Mouse (Mus musculus): ENCODE results near the gene Dop1b.
"Not testable (repeated sequence)": the region's sequence is repeated elsewhere in the genome, so short reads cannot be mapped to it uniquely, and the experiment has no call there.

The Dop1b gene

DNA sequence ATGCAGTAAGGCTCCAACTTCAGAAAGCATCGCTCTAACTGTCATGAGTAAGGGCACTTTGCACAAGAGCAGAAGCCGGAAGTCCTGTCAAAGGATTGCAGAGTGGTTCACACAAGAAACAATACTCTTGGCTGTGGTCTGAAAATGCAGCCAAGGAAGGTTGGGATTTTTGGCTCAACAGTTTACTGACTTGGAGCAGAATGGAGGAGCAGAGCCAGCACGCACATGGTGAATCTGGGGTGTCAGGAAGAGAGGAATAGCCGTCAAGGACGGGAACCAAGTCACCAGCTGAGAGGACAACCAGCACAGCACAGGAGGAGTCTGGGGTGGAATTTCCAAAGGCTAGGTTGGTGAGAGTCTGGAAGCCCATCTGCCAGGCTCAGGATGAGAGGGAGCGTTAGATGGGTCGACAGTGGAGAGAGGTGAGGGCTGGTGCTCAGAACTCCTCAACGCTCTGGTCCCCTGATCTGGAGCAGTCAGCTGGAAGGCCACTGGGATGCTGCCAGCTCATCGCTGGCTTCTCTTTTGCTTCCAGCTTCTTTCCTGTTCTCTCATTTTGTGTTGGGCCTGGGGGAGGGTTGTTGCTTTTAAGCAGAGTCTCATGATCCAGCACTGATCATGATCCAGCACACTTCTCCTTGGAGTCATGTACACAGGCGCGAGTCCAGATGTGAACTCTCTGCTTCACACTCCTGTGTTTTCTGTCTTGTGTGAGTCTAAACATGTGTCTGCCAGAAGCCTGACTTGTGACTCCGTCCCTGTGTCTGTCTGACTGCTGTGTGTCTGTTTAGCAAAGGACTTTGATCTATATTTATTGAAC is 85.5 kb downstream of the Dop1b start:
- DNase-seq (ENCODE audit: low spot score): no peak

DNA sequence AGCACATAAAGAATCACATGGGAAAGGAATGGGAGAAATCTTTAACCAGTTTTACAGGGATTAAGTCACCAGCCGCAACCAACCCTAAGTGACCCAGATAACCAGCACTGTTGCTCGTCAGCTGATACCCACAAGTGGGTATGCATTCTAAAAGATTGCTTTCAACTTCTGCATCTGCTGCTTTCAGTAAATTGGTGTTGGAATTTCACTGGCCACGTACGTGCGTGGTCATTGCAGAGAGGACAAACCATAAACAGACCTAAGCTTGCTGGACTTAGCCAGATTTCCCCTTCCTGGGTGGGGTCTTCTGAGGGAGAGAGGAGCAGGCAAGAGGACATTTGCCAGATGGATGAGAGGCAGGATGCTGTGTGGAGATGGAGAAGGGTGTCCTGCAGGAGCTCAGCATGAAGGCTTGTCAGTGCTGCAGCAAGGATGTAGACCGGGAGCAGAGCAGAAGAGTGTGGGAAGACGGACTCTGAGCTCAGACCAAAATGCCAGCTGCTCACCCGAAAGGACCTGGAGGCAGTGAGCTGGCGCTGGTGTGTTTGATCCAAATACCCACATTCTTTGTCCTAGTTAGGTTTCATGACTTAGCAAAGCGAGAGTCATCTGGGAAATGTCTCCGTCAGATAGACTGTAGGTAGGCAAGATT is 86.3 kb downstream of the Dop1b start:
- no peak for DNase-seq (ENCODE audit: low spot score)

DNA sequence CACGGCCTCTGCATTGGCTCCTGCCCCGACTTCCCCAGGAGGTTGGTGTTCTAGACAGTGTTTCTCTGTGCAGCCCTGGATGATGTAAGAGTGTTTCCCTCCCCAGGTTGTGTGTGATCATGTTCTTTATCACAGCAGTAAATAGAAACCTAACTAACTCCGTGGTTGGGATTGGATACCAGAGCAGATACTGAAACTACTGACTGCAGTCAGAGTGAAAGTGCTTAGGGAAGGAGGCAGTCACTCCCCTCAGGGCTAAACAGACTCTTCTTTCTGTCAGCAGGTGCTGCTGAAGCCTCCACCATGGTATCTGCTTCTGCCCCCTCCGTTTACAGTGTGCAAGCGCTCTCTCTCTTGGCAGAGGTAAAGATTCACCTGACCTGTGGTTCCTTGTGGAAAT is 86.9 kb downstream of the Dop1b start:
- no peak for DNase-seq (ENCODE audit: low spot score)

DNA sequence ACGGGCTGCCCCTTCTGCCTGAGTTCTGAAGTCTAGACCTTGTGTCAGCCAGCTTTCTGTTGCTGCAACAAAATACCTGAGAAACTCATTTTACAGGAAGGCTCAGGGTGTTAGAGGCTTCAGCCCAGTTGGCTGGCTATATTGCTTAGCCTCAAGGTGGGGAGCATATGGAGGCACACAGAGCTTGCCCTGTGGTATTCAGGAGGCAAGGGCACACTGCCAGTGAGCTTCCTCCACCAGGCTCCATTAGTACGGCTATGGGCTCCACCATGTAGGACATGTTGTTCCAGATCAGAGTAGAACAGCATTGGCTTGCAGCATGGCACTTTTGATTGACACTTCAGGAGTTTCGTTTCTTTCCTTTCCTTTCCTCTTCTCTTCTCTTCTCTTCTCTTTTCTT is 87.4 kb downstream of the Dop1b start:
- no peak for DNase-seq (ENCODE audit: low spot score)

DNA sequence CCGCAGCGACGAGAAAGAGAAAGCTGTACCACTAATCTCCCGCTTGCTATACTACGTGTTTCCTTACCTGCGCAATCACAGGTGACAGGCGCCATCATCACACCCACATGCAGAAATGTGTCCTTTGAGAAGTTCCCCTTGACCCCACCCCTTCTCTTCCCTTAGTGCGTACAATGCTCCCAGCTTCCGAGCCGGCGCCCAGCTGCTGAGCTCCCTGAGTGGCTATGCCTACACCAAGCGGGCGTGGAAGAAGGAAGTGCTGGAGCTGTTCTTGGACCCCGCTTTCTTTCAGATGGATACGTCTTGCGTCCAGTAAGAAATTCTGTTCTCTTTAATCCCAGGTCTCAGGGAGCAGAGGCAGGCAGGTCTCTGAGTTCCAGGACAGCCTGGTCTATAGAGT is 88.2 kb downstream of the Dop1b start:
- DNase-seq (ENCODE audit: low spot score): no peak

DNA sequence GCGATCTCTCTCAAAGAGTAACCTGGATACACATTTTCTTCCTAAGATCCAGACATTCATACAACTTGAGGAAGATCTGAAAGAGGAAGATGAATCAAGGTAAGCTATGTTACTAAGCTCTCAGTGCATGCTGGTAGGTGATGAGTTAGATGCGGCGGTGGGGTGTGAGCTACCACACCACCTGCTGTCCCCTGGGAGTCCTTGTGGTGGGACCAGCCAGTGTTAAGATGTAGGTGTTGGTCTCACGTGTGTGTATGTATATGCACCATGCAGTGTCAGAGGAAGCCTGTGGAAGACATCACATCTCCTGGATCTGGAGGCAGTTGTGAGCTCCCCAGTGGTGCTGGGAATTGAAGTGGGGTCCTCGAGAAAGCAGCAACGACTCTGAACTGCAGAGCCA is 95.5 kb downstream of the Dop1b start:
- no peak for DNase-seq (ENCODE audit: low spot score)

DNA sequence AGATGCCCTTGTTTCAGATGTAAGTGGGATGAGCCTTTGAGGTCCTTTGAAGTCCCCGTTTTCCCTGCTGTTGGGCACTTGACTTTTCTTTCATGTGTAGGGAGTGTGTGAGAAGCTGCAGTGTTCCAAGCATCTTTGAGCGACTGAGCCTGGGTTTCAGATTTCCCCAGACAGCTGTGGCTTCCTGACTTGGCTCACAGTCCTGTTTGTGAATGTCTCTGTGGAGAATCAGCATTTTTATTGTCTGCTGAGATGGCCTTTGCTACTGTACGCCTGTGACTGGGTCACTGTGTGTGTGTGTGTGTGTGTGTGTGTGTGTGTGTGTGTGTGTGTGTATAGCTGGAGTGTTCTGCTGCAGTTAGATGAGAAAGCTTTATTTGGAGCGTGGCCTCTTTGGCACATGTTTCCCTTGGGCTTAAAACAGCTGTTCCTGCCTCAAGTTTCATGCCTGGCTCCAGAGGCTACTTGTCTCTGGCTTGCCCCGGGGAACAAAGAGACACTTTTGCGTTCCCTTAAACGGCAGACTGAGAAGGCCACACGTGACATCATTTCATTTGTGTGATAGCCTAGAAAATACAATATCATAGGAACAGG is 96.4 kb downstream of the Dop1b start:
- no peak for DNase-seq (ENCODE audit: low spot score)

DNA sequence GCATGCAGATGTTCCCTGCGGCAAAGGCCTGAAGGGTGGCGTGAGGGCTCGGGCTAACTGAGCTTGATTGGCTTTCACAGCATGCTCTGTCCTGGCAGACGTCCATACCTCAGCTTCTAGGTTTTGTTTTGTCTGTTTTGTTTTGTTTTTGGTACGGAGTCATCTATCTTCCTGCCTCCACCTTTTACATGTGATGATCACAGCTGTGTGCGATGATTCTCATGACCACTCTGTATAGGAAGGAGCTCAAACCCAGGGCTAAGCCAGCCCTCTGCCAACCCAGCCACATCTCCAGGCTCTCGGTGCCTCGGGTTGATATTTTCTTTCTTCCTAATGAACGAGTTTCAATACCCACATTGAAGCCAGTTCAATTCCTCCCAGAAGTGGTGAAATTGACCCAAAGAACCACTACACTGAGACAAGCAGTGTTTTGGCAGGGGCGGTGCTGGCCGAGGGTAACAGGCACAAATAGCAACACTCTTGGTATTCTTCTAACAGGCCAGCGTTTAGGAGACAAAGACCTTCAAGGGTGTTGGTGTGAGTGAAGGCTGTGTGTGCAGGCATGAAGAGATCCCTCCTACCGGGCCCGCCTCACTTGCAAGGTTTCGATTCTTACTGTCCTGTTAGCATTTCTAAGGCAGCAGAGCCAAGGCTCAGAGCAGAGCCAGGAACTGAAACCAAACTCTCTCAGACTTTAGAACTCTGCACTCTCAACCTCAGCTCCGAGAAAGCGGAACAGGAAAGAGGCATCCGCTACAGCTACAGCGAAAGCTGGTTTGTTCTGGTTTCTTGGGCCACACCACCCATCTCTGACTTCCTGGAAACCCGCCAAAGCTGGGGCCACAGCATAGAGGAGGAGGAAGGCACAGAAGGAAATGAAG is 104.4 kb downstream of the Dop1b start:
- DNase-seq (ENCODE audit: low spot score): no peak

DNA sequence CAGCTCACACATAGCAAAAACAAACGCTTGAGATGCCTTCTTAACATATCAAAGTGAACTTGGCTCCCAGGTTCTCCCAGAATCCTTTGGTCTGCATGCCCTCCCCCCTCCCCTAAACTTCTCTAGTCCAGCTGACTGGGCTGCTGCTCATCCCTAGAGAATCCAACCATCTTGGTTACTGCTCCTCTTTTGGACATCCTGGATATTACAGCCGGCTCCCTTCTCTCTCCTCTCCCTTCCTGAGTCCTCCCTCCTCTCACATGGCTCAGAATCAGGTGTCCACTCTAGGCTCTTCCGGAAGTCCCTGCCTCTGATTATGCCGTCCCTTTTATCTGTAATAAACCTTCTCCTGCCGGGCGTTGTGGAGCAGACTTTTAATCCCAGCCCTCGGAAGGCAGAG is 105.2 kb downstream of the Dop1b start:
- DNase-seq (ENCODE audit: low spot score): no peak

DNA sequence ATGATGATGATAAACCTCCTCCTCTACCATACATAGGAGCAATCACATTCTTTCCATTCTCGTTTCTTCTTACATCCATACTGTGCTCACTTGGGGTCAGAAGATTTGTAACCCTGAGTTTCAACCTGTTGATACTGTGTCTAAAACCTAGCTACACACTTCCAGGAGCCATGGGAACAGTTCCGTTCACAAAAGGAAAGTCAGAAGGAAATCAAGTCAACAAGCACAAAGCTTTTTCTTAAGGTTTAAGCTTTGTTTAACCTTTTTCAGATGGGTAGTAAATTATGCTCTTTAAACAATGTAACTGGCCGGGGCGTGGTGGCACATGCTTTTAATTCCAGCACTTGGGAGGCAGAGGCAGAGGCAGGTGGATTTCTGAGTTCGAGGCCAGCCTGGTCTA is 105.7 kb downstream of the Dop1b start:
- no peak for DNase-seq (ENCODE audit: low spot score)

DNA sequence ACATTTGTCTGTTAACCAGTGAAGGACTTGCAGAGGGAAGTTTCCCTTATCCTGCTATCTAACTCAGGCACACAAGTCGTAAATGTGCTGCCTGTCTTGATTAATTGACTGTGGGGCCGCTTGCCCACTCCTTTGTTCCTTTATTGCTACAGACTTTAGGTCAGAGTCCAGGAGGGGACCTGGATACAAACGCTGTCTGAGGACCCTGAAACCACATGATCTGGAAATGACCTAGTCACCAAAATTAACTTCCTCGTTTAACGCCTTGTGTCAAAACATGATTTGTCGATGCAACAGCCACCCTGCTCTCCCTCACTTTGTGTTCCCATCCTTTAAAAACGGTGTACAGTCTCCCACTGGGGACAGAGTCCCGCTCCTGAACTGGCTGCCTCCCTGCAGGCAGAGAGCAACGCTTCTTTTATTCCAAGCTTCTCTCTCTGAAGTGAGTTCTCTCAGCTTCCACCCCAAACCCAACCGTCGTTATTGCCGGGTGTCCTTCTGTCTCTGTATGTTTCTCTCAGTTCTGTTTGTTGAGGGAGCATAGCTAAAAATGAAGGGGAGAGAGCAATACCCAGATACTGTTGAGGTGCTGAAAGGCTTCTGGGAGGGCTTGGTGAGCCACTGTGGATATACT is 107.1 kb downstream of the Dop1b start:
- no peak for DNase-seq (ENCODE audit: low spot score)

DNA sequence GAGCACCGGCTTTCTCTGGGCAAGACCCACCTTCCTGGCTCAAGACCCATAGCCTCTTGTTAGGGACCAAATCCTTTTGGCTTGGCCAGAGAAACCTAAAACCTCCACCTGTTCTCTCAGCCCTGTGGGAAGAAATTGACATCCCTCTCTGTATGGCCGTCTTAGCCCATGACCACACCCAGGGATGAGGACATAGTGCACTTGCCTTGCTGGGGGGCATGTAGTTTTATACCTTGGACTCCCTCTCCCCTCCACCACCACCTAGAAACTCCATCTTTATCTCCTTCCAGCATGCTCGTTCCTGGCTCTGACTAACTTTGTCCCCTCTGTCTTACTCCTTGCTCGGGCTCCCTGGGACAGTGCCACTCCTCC is 107.6 kb downstream of the Dop1b start:
- no peak for DNase-seq (ENCODE audit: low spot score)

DNA sequence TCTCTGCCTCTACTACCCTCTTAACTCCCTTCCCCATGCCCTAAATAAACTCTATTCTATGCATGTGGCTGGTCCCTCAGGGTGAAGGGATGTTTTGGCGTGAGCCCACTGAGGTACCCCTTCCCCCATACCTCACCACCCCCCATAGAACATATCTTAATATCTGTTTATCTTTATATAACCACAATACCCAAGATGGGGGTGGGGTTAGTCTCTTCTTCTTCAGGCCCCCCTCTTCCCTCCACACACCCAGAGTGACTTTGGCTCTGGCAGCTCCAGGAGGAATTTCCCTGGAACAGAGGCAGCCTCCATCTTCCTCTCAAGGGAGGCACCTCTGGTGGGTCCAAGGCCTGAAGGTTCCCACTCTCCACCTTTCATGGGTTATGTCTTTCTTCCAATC is 108.3 kb downstream of the Dop1b start:
- no peak for DNase-seq (ENCODE audit: low spot score)

DNA sequence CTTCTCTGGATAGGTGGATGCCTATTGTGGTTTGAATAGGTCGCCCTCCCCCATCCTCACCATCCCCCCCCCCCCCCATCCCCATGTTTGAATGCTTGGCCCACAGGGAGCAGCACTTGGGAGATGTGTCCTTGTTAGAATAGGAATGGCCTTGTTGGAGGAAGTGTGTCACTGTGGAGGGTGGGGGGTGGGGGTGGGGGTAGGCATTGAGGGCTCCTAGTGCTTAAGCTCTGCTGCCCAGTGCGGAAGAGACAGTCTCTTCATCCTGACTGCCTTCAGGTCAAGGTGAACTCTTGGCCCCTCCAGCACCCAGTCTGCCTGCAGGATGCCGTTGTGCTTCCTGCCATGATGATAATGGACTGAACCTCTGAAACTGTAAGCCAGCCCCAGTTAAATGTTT is 110.0 kb downstream of the Dop1b start:
- DNase-seq (ENCODE audit: low spot score): no peak

DNA sequence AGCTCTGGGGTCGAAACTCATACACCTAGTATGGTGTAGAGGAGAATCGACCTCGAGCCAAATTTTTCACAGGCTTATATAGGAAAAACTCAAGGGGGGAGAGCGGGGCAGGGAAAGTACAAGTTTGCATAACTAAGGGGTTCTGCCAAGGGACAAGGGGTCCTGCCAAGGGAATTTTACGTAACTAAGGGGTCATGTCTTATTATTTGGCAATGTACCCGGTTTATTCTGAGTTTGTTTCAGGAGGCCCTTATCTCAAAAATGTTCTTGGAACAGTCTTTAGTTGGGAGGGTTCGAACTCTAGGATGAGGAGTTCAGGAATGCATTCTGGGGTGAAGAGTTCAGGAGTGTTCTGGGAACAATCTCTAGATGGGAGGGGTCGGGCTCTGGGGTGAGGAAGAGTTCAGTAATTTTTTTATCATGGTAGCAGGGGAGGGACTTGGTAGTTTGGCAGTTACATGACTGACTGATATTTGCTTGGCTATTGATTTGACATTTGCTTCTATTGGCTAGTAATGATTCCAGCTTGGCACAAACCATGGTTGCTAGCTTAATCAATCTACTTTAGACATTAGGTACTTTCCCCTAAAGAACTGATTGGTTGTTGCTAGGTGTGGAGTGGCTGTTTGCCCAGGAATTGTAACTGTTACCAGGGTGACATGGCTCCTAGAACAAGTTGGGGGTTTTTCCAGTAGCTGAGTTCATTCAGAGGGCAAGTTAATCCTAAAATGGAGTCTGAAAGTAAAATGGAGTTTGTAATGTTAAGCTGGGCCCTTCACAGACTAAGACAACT is 110.9 kb downstream of the Dop1b start:
- DNase-seq (ENCODE audit: low spot score): not testable (repeated sequence)

DNA sequence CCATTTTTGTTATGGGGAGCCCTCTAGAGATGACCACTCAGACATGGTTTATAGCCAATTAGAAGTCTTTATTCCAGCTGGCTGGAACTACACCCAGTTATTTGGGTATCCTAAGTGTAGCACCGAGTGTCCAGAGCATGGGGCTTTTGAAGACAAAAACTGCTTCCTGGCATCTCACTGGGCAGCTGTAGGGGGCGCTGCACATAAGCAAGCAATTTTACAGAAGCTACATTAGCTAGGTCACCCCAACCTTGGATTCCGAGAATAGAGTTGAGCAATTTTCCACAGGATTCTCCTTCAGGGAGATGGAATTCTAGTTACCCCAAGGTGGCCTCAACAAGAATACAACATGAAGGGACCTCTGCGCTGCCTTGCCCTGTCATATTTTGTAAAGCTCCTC is 113.1 kb downstream of the Dop1b start:
- no peak for DNase-seq (ENCODE audit: low spot score)

DNA sequence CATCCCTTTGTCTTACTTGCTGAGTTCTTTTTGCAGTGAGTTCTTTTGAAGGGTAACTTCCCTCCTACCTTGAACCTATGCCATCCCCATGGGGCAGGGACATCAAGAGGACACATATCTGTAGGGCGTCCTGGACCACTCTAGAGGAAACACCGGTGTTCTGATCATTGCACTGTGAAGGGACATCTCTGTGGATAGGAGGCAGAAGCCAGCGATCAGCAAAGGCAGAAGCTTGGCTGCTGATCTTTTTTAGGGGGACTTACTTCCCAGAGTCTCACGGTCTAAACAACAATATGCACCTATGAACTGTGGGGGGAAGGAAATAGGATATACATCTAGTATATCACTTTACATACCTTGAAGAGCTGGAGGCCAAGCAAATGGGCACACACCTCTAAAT is 113.8 kb downstream of the Dop1b start:
- no peak for DNase-seq (ENCODE audit: low spot score)

DNA sequence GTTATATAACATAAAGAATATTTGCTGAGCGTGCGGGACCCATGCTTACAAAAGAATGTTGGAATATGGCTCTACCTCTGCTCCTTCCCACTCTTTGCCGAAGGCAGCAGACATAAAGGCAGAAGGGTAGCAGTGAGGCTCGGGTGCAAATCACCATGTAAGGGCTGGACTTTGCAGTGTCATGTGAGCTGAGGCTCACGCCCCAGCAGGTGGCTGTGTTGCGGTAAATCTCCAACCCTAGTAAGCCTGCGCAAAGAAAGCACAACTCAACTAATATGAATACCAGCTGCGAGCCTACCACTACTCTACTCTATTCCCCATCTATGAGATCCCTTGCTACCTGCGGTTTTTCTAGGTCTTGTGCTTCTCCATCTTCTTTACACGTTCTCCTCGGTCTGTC is 114.3 kb downstream of the Dop1b start:
- no peak for DNase-seq (ENCODE audit: low spot score)

DNA sequence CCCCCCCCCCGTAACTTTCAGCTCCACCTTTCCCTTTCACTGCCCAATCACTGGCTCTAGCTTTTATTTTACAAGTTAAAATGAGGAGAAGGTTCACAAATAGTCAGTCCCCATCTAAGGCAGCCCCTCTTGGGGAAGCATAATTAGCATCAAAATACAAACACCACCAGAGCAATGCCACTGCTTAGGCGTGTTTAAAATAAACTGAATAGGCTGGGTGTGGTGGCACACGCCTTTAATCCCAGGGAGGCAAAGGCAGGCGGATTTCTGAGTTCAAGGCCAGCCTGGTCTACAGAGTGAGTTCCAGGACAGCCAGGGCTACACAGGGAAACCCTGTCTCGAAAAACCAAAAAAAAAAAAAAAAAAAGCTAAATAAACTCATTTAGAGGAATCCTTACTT is 114.8 kb downstream of the Dop1b start:
- not testable (repeated sequence) for DNase-seq (ENCODE audit: low spot score)

DNA sequence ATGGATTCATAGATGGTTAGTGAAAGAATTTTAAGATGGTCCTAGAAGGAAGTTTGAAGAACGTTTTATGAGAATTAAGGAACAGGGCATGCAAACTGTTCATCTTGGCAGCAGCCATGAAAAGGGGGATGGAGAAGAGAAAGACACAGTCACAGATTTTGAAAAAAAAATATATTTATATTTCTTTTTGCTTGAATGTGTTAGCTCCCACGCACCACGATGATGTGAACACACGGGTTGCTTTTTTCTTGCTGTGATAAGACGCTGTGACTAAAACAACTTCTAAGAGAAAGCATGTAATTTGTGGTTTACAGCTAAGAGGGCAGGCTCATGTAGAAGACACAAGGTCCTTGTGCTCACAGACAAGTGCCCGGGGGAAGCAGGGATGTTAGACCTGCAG is 115.2 kb downstream of the Dop1b start:
- DNase-seq (ENCODE audit: low spot score): no peak

DNA sequence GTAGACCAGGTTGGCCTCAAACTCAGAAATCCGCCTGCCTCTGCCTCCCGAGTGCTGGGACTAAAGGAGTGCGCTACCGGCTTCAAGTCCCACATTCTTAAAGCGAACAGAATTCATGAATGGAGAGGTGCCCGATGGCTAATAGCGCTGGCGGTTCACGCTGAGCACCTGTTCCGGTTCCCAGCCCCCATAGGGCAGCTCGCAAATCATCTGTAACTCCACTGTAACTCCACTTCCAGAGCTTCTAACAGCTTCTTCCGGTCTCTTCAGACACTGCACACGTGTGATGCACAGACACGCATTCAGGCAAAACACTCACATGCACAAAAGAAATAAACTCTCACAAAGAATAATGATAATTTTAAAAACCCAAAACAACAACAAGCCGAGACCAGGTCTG is 117.8 kb downstream of the Dop1b start:
- DNase-seq (ENCODE audit: low spot score): no peak

Measured in layer of hippocampus, adult 9-10 months (tissue).